Mouse (Mus musculus) thymus, postnatal 0 days (tissue): ENCODE measurements at regions not wholly inside any gene's neighbourhood (a gene's known extent, or its start where the extent isn't known, plus 50 kb on each side); places are given as distances from the start of the nearest gene placed in this dataset.
A peak's percentile ranks its signal among the peaks of the same experiment; 100 is the strongest.

Experiments used
- DNase-seq: peaks from one replicate; pipeline ENCODE4 v3.0.0-alpha.2; 2015; ENCODE audit warnings: low spot score

DNA sequence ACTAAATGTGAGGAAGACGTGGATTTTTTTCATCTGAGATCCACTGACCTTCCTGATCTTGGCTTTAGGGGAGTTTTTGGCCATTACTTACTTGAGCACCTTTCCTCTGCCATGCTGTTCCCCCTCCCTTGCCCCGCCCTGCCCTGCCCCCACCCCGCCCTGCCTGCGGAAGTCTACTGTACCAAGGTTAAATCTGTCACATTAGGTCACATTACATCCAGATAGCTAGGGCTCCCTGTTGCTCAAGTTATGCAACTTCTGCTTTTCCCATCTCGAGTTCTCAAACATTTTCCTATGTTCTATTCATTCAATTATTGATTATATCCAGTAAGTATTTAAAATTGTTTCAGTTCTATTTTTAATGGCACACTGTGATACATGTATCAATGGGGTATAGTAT is 144.7 kb upstream of the Cnot2 start:
- DNase-seq, result no peak

DNA sequence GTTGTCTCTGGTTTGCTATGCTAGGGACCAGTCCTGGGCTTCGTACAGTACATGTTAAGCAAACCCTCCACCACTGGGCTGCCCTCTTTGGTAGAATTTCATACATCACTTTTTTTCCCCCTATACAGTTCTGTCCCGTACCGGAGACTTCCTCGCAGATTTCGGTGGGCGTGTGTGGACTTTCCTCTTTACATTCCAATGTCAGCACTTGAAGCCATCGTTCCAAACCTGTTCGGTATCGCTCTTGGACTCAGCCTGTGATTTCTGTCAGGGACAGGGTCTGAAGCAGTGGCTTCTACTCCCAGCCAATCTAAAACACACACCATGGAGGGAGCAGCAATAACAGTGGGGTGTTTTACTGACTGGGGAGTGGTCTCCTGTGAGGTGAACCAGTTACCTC is 140.7 kb upstream of the Cnot2 start:
- DNase-seq, result no peak

DNA sequence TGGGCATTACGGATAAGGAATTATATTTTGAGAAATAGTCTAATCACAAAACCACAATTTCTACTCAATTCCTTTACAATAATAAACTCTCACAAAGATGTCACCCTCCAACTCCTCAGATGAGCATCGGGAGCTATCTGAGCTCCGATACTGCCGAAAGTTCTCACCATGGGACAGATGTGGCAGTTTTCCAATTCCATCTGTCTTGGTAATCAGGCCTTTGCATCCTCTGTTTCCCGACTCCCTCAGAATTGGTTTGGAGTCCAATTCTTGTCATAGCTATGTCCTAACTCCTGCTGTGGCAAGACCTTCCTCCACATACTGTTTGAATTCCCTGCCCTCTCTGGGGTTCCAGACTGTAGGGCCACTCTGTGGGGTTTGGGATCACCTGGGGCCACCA is 138.3 kb upstream of the Cnot2 start:
- no peak for DNase-seq

- DNase-seq, result no peak
These were observed 136.7 kb upstream of the Cnot2 start for GRCm38 (mm10) chr10:116717961-116718360.

DNA sequence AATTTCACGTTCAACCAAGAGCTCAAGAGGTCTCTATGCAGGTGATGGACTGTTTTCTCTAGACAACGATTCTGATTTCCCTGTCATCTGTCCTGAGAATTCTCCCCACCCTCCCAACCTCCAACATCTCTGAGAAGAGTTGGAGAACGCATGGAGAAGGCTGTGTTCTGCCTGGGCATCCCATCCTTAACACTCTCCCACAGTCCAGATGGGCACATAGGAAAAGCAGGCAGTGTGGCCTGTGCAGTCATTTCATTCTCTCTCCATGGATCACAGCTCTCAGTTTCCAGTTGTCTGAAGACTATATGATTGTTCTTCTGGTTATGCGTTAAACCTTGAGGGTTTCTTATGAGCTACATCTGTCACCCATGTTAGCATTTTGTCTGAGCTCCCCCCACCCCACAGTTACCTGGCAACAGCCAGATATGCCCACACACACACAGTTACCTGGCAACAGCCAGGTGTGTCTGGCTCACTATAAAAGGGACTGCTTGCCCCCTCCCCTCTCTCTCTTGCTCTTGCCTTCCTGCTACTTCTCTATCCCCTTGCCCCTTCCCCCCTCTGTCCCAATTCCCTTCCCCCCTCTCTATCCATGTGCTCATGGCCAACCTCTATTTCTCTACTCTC is 135.8 kb upstream of the Cnot2 start:
- no peak for DNase-seq

DNA sequence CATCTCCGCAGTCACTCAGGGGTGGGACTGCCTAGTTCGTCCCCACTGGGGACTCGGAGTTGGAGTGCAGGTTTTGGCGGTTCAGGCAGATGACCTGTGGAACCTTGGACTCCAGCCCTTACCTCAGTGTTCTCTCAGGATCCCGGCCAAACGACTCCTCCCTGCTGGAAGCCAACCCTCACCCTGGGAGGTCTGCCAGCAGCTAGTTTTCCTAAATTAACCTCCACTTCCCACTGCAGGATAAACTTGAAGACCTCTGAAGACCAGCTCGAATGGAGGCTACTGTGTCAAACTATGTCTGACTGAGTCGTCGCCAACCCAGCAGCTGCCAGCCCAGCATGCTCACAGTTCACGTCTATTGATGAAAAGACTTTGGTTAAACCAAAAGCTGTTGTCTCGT is 132.1 kb upstream of the Cnot2 start:
- DNase-seq, result no peak

DNA sequence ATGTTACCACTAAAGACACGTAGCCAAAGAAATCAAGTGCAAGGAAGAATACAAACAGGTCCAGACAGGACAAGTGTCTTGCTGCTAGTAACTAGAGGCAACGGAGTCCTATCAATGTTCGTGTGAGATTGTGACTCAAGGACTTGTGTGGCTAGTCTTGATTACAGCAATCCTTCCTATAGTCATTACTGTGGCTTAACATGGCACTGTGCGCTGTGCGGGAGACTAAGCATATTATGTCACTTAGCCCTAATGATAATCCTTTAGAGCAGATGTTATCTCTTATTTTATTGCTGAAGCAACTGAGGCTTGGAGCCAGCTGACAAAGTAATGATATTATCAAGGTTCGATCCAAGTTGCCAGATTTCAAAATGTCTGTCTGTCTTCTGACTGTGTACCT is 125.7 kb upstream of the Cnot2 start:
- no peak for DNase-seq

- no peak for DNase-seq
These were observed 120.0 kb upstream of the Cnot2 start for GRCm38 (mm10) chr10:116701281-116701680.

DNA sequence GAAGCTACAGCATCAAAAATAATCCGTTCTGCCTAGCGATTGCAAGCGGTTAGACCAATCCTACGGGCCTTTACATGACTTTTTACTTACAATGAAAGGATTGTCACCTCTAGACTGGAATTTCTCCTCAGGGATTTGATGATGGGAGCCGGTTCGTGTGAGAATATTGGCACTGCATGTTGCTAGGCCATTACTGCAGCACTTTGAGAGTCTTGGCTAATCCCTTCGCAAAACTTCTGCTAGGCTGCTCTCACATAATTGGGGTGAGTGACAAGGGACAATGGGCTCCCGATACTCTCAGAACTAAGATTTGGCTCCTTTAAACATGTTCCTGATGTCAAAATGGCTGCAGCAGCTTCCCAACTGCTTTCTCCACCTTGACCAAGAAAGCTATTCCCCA is 118.4 kb upstream of the Cnot2 start:
- DNase-seq, result no peak

- no peak for DNase-seq
These were observed 116.5 kb upstream of the Cnot2 start for GRCm38 (mm10) chr10:116697628-116698316.

- DNase-seq, result no peak
These were observed 112.5 kb upstream of the Cnot2 start for GRCm38 (mm10) chr10:116693816-116694215.

DNA sequence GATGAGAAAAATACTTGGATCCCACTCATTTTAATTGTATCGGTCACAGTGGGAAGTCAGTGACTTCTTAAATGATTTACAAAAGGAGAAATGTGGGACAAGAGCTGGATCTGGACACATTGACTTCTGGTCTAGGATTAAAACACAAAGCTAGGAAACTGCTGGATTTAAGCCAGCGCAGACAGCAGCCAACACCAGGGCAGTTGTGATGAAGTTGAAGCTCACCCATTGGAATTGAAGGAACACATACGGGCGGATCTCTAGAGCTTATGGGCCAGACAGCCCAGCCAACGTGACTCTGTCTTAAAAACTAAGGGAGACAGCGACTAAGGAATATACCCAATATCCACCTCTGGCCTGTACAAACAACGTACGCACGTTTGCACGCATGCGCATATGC is 105.4 kb upstream of the Cnot2 start:
- DNase-seq, result no peak

DNA sequence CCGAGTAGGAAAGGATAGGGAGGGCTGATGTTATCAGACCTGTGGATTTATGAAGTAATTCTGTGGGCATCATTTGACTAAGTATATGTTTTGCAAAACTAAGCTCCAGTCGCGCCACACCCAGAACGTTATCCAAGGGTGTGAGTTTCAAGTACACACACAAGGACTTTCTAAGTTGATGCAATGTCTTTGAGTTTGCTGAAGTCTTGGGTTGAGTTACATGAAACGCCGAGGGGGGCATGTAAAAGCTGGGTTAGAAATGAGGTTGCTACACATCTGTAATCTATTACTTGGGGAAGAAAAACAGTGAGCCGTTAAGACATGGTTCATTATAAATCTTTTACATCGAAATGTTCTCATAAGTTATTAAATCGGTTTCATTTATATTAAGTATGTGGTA is 102.1 kb upstream of the Cnot2 start:
- DNase-seq, result no peak

- DNase-seq, result no peak
These were observed 97.8 kb upstream of the Cnot2 start for GRCm38 (mm10) chr10:116678950-116679735.

GRCm38 (mm10) chr10:116677949-116678348 is 96.6 kb upstream of the Cnot2 start:
- DNase-seq, result no peak

DNA sequence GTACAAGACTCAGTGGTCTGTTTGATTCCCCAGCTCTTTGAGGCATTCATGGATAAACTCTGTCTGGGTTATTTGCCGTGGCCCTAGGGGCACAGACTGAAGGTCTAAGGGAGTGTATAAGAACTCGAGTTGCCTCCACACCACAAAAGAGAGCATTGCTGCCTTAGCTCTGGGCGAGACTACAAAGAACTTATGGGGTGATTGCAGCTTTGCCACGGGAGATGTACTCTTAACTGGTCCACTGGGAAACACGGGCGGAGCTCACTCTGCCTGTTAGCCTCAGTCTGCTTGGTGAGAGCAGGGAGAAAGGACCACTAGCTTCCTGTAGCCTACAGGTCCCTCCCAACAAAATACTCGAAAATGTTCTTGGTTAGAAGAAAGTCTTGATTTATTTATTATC is 93.9 kb upstream of the Cnot2 start:
- no peak for DNase-seq

DNA sequence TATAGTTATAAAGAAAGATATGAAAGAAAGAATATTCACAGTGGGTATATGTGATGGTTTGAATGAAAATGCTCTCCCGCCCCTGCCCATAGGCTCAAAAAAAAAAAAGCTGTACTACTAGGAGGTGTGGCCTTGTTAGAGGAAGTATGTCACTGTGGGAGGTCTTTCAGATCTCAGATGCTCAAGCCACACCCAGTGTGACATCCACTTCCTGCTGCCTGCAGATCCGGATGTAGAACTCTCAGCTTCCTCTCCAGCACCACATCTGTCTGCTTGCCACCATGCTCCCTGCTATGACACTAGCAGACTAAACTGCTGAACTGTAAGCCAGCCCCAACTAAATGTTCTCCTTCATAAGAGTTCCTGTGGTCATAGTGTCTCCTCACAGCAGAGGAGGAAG is 93.0 kb upstream of the Cnot2 start:
- DNase-seq, result peak; percentile 42

GRCm38 (mm10) chr10:116658162-116658962 is 77.1 kb upstream of the Cnot2 start:
- DNase-seq, result no peak

DNA sequence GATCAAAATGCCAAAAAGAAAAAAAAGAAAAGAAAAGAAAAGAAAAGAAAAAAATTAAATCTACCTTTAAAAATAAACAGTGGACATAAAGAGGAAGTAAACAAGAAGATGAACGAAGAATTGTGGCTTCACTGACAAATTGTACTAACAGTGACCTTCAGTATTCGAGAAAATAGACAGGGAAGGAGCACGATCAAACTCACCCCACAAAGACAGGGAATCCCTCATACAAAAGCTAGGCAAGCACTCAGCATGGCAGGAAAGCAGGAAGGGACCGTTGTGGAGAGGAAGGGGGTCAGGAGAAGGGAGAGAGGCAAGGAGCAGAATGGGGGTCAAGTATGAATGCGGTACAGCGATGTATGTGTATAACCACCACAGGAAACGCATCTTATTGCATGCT is 74.6 kb upstream of the Cnot2 start:
- DNase-seq, result no peak

DNA sequence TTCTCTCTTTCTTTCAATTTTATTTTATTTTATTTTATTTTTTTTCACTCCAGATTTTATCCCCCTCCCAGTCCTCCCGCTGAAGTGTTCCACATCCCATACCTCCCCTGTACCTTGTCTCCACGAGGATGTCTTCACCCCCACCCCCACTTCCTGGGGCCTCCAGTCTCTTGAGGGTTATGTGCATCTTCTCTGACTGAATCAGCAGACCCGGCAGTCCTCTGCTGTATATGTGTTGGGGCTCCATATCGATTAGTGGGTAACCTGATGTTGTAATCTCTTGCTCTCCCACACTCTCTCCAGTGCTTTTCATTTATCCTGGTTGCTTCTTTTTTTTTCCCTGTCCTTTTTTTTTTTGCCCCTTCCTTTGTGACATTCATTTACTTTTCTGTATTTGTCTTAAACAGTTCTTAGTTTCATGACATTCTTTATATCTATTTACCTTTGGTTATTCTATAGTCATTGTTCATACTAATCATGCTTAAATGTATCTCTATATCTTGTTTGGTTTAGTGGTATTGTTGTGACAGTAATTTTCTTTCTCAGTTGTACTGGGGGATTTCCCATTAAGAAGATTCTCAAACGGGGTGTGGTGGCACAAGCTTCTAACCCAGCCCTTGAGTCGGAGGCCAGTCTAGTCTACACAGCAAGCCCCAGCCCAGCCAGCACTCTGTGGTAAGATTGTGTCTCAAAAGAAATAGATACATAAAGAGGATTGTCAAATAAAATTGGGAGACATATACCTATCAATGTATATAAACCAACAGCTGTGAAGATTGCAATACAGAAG is 73.9 kb upstream of the Cnot2 start:
- peak; percentile 21 for DNase-seq

- DNase-seq, result no peak
These were observed 72.8 kb upstream of the Cnot2 start for GRCm38 (mm10) chr10:116654091-116654490.
